ENCODE assay signal across 8 mouse cellular contexts in the genomic region with DNA sequence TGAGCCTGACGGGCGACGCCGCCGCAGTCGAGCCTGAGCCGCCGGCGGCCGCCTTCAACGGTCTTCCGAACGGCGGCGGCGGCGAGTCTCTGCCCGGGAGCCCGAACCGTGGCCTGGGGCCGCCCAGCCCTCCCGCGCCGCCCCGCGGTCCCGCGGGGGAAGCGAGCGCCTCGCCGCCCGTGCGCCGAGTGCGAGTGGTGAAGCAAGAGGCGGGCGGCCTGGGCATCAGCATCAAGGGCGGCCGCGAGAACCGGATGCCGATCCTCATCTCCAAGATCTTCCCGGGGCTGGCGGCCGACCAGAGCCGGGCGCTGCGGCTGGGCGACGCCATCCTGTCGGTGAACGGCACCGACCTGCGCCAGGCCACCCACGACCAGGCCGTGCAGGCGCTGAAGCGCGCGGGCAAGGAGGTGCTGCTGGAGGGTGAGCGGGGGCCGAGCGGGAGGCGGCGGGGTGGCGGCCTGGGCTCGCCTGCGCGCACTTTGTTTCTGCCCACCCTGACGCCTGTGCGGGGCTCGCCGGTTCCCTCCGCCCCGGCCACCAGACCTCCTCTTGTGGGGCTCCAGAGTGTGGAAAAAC. TPM values are rescaled to one million over a fixed set of nuclear protein-coding genes. Genes with fewer than 3 reads are reported as not detected.
A peak's percentile ranks its signal among the peaks of the same experiment; 100 is the strongest.
DNase-seq lines count a peak whose midpoint lies in the region; ATAC-seq and TF ChIP-seq lines count a peak whose summit lies in the region.

No protein-coding gene starts in this region.

- peaks cover 29% of the 10 kb centered on the region for H3K36me3 ChIP-seq in E14TG2a.4 (ENCODE audit: insufficient read depth, low read length)
- H3K36me3 ChIP-seq in forebrain, embryonic 11.5 days (ENCODE audit: control insufficient read depth, insufficient read depth, low read length) = no peaks in the 10 kb centered on the region
- H3K36me3 ChIP-seq in hindbrain, embryonic 10.5 days = no peaks in the 10 kb centered on the region

- H3K9me3 ChIP-seq in E14TG2a.4 (ENCODE audit: low read length) = no peaks in the 10 kb centered on the region
- no peaks in the 10 kb centered on the region for H3K9me3 ChIP-seq in forebrain, embryonic 11.5 days (ENCODE audit: control insufficient read depth, low read length)
- no peaks in the 10 kb centered on the region for H3K9me3 ChIP-seq in hindbrain, embryonic 10.5 days

- DNase-seq in forebrain, embryonic 11.5 days (ENCODE audit: low spot score) = peak; percentile 81
- DNase-seq in hindbrain, embryonic 10.5 days (ENCODE audit: low spot score) = peak; percentile 73
- peak; percentile 32 for DNase-seq in layer of hippocampus, adult 9-11 months
- DNase-seq in lung, postnatal 25 days (ENCODE audit: low spot score) = peak; percentile 47
- peak; percentile 63 for DNase-seq in retina, embryonic 14.5 days (ENCODE audit: low spot score)
- peak; percentile 34 to 59 for DNase-seq in urinary bladder, adult 18-20 months (ENCODE audit: low spot score in 2 of 2)

- H3K4me2 ChIP-seq in forebrain, embryonic 11.5 days (ENCODE audit: low read depth, low read length, severe bottlenecking) = peak overlapping the region; percentile 93

- peak overlapping the region; percentile 94 for H3K4me3 ChIP-seq in E14TG2a.4 (replicated peaks; ENCODE audit: low read length)
- peak overlapping the region; percentile 87 for H3K4me3 ChIP-seq in bone marrow, adult 2 months (replicated peaks; ENCODE audit: control insufficient read depth, low read depth, low read length)
- H3K4me3 ChIP-seq in forebrain, embryonic 11.5 days (ENCODE audit: low read depth, low read length) = peak overlapping the region; percentile 86
- peak overlapping the region; percentile 92 for H3K4me3 ChIP-seq in hindbrain, embryonic 10.5 days

- no peaks in the 10 kb centered on the region for H3K27me3 ChIP-seq in E14TG2a.4 (ENCODE audit: insufficient read depth, low read length)
- H3K27me3 ChIP-seq in forebrain, embryonic 11.5 days (ENCODE audit: control insufficient read depth, insufficient read depth, low read length) = 0 out of 2 replicates have a peak, but pooled peaks cover 3% of the 10 kb centered on the region
- H3K27me3 ChIP-seq in hindbrain, embryonic 10.5 days (ENCODE audit: insufficient read depth, poor library complexity, severe bottlenecking) = peaks cover 28% of the 10 kb centered on the region

- ATAC-seq in forebrain, embryonic 11.5 days (replicated peaks; ENCODE audit: low FRiP score) = peak; percentile 73

- peaks cover 84% of the 10 kb centered on the region for H3K4me1 ChIP-seq in E14TG2a.4 (replicated peaks; ENCODE audit: low read depth, low read length)
- H3K4me1 ChIP-seq in bone marrow, adult 2 months (ENCODE audit: control insufficient read depth, insufficient read depth, low read length) = peaks cover 3% of the 10 kb centered on the region
- H3K4me1 ChIP-seq in forebrain, embryonic 11.5 days (replicated peaks; ENCODE audit: control insufficient read depth, insufficient read depth, low read length) = peaks cover 14% of the 10 kb centered on the region
- H3K4me1 ChIP-seq in hindbrain, embryonic 10.5 days (replicated peaks) = peaks cover 31% of the 10 kb centered on the region

- no peak for TF ChIP-seq POLR2A in bone marrow, adult 2 months (IDR thresholded peaks at IDR 0.05; ENCODE audit: borderline replicate concordance, control insufficient read depth, low read depth, low read length)

- TF ChIP-seq CTCF in E14TG2a.4 (conservative IDR thresholded peaks at IDR 0.05; ENCODE audit: low read length) = no peak
- TF ChIP-seq CTCF in bone marrow, adult 2 months (IDR thresholded peaks at IDR 0.05; ENCODE audit: control insufficient read depth, insufficient read depth, low read length) = no peak

- under 1% methylated on average over 76 of the region's 76 CpGs for WGBS in bone marrow, adult 2 months
- WGBS in forebrain, embryonic 11.5 days = under 1% methylated on average over 74 of the region's 76 CpGs
- WGBS in hindbrain, embryonic 10.5 days = 0% methylated on average over 76 of the region's 76 CpGs

- H3K27ac ChIP-seq in bone marrow, adult 2 months (ENCODE audit: control insufficient read depth, insufficient read depth, low read depth, low read length, poor library complexity) = peak overlapping the region; percentile 94
- peak overlapping the region; percentile 71 for H3K27ac ChIP-seq in forebrain, embryonic 11.5 days (ENCODE audit: low read depth, low read length)
- peak overlapping the region; percentile 96 for H3K27ac ChIP-seq in hindbrain, embryonic 10.5 days

- peak overlapping the region; percentile 93 for H3K9ac ChIP-seq in forebrain, embryonic 11.5 days (ENCODE audit: low read length)

RNA-seq across cellular contexts. Expression of gene Sntb2, which starts 0.4 kb away (rescaled TPM):
- polyA plus RNA-seq in bone marrow, adult 2 months (2011; ENCODE audit: insufficient read depth, insufficient read length, low replicate concordance, missing spikeins) = 1.7 and 5.2 TPM in 2 replicates
- polyA plus RNA-seq in forebrain, embryonic 11.5 days (2014; fragmentation: Nextera tagmentation; extraction: Ambion mirVana) = 7.9 and 9.5 TPM in 2 replicates
- polyA plus RNA-seq in hindbrain, embryonic 10.5 days (2016; fragmentation: Nextera tagmentation; extraction: Ambion mirVana) = 9.2 and 9.7 TPM in 2 replicates

RNA-seq across cellular contexts. Expression of gene Utp4, which starts 42.6 kb away (rescaled TPM):
- polyA plus RNA-seq in bone marrow, adult 2 months (2011; ENCODE audit: insufficient read depth, insufficient read length, low replicate concordance, missing spikeins) = 7.0 and 18.9 TPM in 2 replicates
- 79.6 and 80.9 TPM in 2 replicates for polyA plus RNA-seq in forebrain, embryonic 11.5 days (2014; fragmentation: Nextera tagmentation; extraction: Ambion mirVana)
- polyA plus RNA-seq in hindbrain, embryonic 10.5 days (2016; fragmentation: Nextera tagmentation; extraction: Ambion mirVana) = 58.3 and 85.0 TPM in 2 replicates

Comparison
In these comparisons a context has a peak if more than half of its experiments do, and no peak if none do; other contexts are left out.
1. Peak in every context shown above with its lines: DNase-seq, ATAC-seq, H3K4me3 ChIP-seq and H3K27ac ChIP-seq.